Mouse (Mus musculus): Measurements from ENCODE around the gene Kcnn1. TPM values are rescaled to one million over a fixed set of nuclear protein-coding genes. Genes with fewer than 3 reads are reported as not detected.

Gene Kcnn1
- polyA plus RNA-seq, 1 experiment from 2014 or later, result 14.3 TPM

DNA sequence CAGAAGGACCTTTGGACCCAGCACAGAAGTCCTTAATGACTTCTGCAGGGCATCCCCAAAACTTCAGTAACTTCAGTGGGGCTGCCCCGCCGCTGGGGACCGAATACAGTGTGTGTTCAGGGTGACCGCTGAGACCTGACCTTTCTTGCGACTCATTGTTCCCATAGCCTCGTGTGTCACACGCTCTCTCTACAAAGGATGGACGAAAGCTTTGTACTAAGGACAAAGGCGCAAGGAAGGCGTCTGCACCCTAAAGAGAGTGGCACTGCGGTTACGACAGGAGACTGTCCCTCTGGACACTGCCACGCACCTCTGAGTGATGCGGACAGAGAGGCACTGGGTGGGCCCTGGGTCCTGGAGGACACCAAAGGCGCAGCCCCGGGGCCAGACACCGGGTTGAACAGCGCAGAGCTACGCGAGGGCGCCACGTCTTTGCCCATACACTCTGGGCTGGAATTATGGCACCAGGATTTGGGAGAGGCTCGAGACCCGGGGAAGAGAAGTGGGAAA, 1.7 kb upstream of the Kcnn1 start:
- H3K9ac ChIP-seq (replicated peaks), result peak overlapping the region; percentile 58
- H3K4me3 ChIP-seq, result peak overlapping the region; percentile 57
- H3K4me1 ChIP-seq, result peaks cover 63% of the 10 kb centered on the region
- H3K36me3 ChIP-seq, result peaks cover 4% of the 10 kb centered on the region; the same call in 1 of the 2 replicates
- peak; percentile 33 for ATAC-seq (replicated peaks)
- no peaks in the 10 kb centered on the region for H3K9me3 ChIP-seq
- 1% methylated on average over 24 of the region's 24 CpGs for WGBS
- H3K27ac ChIP-seq (replicated peaks), result peak overlapping the region; percentile 97
- H3K27me3 ChIP-seq, result no peaks in the 10 kb centered on the region; the same call in 1 of the 2 replicates
- peak overlapping the region; percentile 92 for H3K4me2 ChIP-seq (replicated peaks)

DNA sequence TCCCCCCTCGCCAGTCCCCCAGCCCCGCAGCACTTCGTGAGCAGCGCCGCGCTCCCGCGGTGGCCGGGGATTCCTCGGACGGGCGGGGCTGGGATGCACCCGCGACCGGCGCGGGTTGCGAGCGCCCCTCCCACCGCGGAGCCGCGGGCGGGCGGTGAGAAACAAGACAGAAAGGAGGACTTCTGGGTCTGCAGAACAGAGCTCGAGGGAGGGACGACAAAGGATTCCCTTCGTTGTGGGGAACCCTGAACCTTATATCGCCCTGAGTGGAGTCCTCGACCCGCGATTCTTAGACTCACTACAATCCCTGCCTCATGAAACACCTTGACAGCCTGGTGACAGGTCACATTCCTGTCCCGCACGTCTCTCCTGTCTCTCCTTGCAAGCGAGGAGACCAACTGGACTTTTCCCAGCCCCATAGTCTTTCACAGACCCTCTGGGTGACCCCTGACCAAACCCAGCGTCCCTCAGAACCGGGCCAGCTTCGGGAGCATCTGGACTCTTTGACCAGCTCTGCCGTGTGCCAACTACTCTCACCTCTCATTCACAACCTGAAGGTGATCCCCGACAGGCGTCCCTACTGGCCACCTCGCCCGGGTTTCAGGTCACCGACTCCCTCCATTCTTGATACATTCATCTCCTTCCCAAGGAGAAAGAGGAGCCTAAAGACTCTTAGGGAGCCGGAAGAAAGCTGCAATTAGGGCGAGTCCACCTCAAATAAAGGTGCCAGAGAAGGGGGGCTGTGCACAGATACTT, 1.1 kb upstream of the Kcnn1 start:
- Histone ChIP-seq H3K36me3 (peaks cover 4% of the 10 kb centered on the region; the same call in 1 of the 2 replicates), H3K4me3 (peak overlapping the region; percentile 57), H3K4me1 (peaks cover 57% of the 10 kb centered on the region), H3K4me2 (replicated peaks) (peak overlapping the region; percentile 92), H3K9ac (replicated peaks) (peak overlapping the region; percentile 58), H3K27me3 (no peaks in the 10 kb centered on the region; the same call in 1 of the 2 replicates), H3K27ac (replicated peaks) (peak overlapping the region; percentile 97), H3K9me3 (no peaks in the 10 kb centered on the region)
- WGBS, result under 1% methylated on average over 46 of the region's 46 CpGs
- ATAC-seq (replicated peaks), result no peak

DNA sequence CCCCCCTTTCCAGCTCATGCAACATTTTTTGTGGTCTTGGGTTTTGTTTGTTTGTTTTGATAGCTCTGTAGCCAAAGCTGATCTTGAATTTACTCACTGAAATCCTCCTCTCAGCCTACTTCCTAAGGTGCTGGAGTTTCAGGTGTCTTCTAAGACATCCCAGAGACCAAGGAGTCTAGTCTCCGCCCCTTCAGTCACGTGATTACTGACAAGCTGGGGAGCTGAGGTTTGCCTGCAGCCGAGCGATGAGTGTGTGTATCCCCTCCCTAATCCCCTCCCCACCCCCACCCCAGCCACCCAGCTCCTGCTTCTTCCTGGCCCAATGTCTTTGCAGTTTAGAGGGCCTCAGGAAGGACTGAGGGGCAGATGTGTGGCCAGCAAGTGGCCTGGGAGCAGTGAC, 5.5 kb downstream of the Kcnn1 start:
- Histone ChIP-seq H3K9ac (replicated peaks) (no peak overlapping the region), H3K4me2 (replicated peaks) (peak overlapping the region; percentile 78; the same call in 1 of the 2 replicates), H3K4me3 (peak overlapping the region; percentile 48; the same call in 1 of the 2 replicates), H3K4me1 (peaks cover 25% of the 10 kb centered on the region), H3K36me3 (0 out of 2 replicates have a peak, but pooled peaks cover 2% of the 10 kb centered on the region), H3K27me3 (no peaks in the 10 kb centered on the region), H3K27ac (replicated peaks) (no peak overlapping the region), H3K9me3 (no peaks in the 10 kb centered on the region)
- ATAC-seq (replicated peaks), result no peak
- 10% methylated on average over 4 of the region's 4 CpGs for WGBS

DNA sequence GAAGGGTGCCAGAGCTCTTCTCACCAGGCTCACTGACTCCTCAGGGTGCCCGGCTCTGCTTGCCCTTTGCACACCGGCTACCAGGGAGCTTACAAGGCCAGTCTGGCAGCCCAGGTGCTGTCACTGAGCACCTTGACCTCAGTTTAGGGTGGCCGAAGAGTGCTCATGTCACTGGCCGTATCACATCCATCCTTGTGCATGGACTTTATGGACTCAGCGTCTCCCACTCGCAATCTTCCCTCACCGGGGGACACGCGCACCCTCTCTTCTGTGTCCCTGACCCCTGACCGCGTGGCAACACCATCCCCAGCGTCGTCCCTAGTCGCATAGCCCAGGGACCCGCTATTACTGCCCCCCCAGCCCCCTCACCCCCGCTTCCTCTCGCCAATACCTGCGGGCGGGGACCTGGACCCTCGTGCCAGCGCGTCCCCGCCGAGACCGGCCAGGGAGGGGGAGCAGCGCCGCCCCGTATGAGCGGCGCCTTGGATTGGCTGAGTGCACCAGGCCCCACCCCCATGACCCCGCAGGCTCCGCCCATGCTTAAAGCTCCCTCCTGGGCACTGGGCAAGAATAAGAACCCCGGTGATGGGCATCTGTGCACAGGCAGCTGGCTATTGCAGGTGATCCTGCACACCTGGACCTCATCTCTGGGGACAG, 6.4 kb downstream of the Kcnn1 start:
- Histone ChIP-seq H3K9ac (replicated peaks) (peak overlapping the region; percentile 49), H3K4me2 (replicated peaks) (peak overlapping the region; percentile 78), H3K9me3 (no peaks in the 10 kb centered on the region), H3K27me3 (no peaks in the 10 kb centered on the region), H3K27ac (replicated peaks) (no peak overlapping the region), H3K36me3 (0 out of 2 replicates have a peak, but pooled peaks cover 2% of the 10 kb centered on the region), H3K4me1 (peaks cover 17% of the 10 kb centered on the region), H3K4me3 (peak overlapping the region; percentile 48)
- peak; percentile 76 for ATAC-seq (replicated peaks)
- WGBS, result 6% methylated on average over 33 of the region's 33 CpGs

DNA sequence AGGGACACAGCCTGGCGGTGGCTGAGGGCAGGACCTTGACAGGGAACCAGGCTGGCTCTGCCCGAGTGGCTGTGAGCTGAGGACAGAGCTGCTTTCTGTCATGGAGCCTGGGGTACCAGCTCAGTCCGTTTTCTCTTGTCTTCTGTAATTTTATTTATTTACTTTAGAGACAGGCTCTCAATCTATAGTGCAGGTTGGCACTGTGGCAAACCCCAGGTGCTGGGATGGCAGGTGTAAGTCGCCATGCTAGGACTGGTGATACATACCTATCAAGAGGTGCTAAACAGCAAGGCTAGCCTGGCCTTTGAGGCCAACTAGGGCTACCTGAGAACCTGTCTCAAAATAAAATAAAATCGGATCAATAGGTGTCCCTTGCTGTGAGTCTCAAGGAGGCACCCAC, 7.0 kb downstream of the Kcnn1 start:
- no peak for ATAC-seq (replicated peaks)
- Histone ChIP-seq H3K36me3 (0 out of 2 replicates have a peak, but pooled peaks cover 2% of the 10 kb centered on the region), H3K4me1 (peaks cover 17% of the 10 kb centered on the region), H3K27ac (replicated peaks) (no peak overlapping the region), H3K4me3 (no peak overlapping the region), H3K27me3 (no peaks in the 10 kb centered on the region), H3K4me2 (replicated peaks) (no peak overlapping the region), H3K9me3 (no peaks in the 10 kb centered on the region), H3K9ac (replicated peaks) (no peak overlapping the region)
- 69% methylated on average over 5 of the region's 5 CpGs for WGBS

DNA sequence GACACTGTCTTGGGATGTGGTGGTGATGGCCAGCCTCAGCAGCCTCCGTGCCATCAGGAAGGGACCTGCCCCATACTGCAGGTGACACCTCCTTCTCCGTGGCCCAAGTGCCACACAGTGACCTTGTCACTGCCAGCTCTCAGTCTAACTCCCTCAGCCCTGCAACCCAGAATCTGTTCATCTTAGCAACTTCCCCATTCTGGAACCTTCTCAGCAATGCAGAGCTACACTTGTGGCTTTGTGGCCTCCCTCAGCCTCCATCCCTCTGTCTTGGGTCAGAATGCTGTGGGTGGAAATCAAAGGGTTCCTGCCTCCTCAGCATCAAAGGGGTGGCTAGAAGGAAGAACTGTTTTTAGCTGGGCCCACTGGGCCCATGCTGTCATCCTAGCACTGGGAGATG, 9.2 kb downstream of the Kcnn1 start:
- no peak for ATAC-seq (replicated peaks)
- Histone ChIP-seq H3K4me2 (replicated peaks) (no peak overlapping the region), H3K36me3 (0 out of 2 replicates have a peak, but pooled peaks cover 2% of the 10 kb centered on the region), H3K9ac (replicated peaks) (no peak overlapping the region), H3K27me3 (no peaks in the 10 kb centered on the region), H3K27ac (replicated peaks) (no peak overlapping the region), H3K4me1 (peaks cover 17% of the 10 kb centered on the region), H3K4me3 (no peak overlapping the region), H3K9me3 (no peaks in the 10 kb centered on the region)
- WGBS, result 86% methylated on average over 2 of the region's 2 CpGs

DNA sequence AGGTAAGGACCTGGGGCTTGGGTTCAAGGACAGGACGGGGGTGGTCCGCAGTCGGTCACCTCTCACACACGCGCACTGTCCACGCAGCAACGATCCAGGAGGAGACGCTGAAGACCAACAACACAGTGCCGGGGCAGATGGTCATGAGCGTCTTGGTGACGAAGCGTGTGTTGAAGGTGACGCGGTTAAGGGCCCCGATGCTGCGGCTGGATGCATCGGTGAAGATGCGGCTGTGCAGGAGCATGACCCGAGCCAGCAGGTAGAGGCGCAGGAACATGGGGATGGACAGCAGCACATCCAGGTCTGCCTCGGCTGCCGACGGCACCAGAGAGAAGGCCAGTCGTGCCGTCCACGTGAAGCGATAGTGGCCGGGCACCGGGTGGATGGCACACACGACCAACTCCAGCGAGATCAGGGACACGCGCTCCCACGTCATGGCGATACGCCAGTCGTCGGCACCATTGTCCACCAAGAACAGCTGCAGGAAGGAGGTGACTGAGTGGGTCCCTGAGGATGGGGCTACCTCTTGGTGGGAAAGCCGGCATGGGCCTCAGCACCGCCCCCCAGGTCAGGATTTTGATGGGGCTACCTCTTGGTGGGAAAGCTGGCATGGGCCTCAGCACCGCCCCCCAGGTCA, 10.3 kb downstream of the Kcnn1 start:
- no peak for ATAC-seq (replicated peaks)
- 92% methylated on average over 41 of the region's 41 CpGs for WGBS

DNA sequence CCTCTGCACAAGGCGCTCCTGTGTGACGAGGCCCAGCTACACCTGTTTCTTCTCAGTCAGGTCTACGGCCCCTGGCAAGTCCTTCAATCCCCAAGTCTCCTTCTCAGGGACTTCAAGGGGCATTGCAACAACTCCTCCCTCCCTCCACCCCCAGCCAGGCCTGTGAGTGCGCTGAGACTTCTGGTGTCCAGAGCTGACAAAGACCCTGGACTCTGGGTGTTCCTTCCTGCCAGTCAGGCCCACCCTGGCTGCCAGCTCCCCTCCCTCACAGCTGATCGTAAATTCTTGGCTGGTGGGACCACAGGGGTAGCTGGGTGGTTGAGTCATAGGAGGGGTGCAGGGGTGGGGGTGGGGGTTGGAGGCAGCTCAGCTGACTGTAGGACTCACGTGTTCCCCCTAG, 11.2 kb downstream of the Kcnn1 start:
- 0 out of 2 replicates have a peak, but pooled peaks cover 2% of the 10 kb centered on the region for H3K36me3 ChIP-seq
- H3K27ac ChIP-seq (replicated peaks), result no peak overlapping the region
- no peak overlapping the region for H3K9ac ChIP-seq (replicated peaks)
- ATAC-seq (replicated peaks), result no peak
- 63% methylated on average over 6 of the region's 6 CpGs for WGBS
- peaks cover 7% of the 10 kb centered on the region for H3K4me1 ChIP-seq
- H3K27me3 ChIP-seq, result no peaks in the 10 kb centered on the region
- no peaks in the 10 kb centered on the region for H3K9me3 ChIP-seq
- no peak overlapping the region for H3K4me2 ChIP-seq (replicated peaks)
- H3K4me3 ChIP-seq, result no peak overlapping the region

More for the DNA sequence above, 10.3 kb downstream of the Kcnn1 start:
- no peak overlapping the region for H3K27ac ChIP-seq (replicated peaks)
- no peaks in the 10 kb centered on the region for H3K27me3 ChIP-seq
- peaks cover 16% of the 10 kb centered on the region for H3K4me1 ChIP-seq
- H3K4me2 ChIP-seq (replicated peaks), result no peak overlapping the region
- H3K9me3 ChIP-seq, result no peaks in the 10 kb centered on the region
- H3K4me3 ChIP-seq, result no peak overlapping the region
- 0 out of 2 replicates have a peak, but pooled peaks cover 2% of the 10 kb centered on the region for H3K36me3 ChIP-seq
- H3K9ac ChIP-seq (replicated peaks), result no peak overlapping the region

DNA sequence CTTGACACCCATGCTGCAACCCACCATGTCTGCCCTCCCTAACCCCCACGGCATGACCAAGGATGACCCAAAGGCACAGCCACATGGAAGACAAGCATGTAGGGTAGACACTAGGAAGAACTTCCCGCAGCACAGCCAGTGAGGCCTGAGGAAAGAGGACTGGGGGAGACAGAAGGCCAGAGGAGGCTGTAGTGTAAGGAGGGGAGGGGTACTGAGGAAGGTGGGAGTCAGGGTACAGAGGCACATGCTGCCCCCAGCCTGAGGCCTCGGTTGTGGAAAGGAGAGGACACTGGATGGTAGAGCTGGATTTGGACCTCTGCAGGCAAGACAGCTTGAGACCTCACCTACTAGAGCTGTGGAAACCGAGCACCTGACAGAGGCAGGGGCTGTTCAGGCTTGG, 12.1 kb downstream of the Kcnn1 start:
- Histone ChIP-seq H3K36me3 (0 out of 2 replicates have a peak, but pooled peaks cover 2% of the 10 kb centered on the region), H3K4me2 (replicated peaks) (no peak overlapping the region), H3K4me1 (no peaks in the 10 kb centered on the region), H3K9me3 (no peaks in the 10 kb centered on the region), H3K4me3 (no peak overlapping the region), H3K27ac (replicated peaks) (no peak overlapping the region), H3K9ac (replicated peaks) (no peak overlapping the region), H3K27me3 (no peaks in the 10 kb centered on the region)
- ATAC-seq (replicated peaks), result no peak
- WGBS, result 86% methylated on average over 4 of the region's 4 CpGs

DNA sequence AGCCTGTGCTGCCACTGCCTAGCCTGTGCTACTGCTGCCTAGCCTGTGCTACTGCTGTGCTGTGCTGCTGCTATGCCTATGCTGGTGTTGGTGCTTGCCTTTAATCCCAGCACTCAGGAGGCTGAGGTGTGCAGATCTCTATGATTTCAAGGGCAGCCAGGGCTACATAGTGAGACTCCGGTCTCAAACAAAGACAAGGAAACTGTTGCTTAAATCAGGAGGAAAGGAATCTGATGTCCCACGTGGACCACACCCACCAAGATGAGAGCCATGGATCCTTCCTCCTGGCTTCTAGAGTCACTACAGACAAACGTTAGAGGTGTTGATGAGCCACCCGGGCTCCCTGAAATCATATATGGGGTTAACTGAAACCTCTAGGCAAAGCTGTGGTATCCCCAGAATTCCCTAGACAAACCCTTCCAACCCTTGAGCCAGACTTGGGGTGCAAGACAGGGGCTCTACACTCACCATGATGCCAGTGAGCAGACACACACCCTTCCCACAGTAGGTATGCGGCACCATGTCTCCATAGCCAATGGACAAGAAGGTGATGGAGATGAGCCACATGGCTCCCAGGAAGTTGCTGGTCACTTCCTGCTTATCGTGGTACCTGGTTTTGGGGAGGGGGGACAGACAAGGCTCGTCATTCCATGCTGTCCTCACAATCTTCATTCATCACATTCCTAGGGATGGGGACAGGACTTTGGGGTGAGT, 12.8 kb downstream of the Kcnn1 start:
- 0 out of 2 replicates have a peak, but pooled peaks cover 2% of the 10 kb centered on the region for H3K36me3 ChIP-seq
- H3K4me2 ChIP-seq (replicated peaks), result no peak overlapping the region
- no peak for ATAC-seq (replicated peaks)
- H3K27me3 ChIP-seq, result no peaks in the 10 kb centered on the region
- no peak overlapping the region for H3K4me3 ChIP-seq
- H3K9me3 ChIP-seq, result no peaks in the 10 kb centered on the region
- no peak overlapping the region for H3K9ac ChIP-seq (replicated peaks)
- 85% methylated on average over 7 of the region's 7 CpGs for WGBS
- no peak overlapping the region for H3K27ac ChIP-seq (replicated peaks)
- H3K4me1 ChIP-seq, result no peaks in the 10 kb centered on the region

DNA sequence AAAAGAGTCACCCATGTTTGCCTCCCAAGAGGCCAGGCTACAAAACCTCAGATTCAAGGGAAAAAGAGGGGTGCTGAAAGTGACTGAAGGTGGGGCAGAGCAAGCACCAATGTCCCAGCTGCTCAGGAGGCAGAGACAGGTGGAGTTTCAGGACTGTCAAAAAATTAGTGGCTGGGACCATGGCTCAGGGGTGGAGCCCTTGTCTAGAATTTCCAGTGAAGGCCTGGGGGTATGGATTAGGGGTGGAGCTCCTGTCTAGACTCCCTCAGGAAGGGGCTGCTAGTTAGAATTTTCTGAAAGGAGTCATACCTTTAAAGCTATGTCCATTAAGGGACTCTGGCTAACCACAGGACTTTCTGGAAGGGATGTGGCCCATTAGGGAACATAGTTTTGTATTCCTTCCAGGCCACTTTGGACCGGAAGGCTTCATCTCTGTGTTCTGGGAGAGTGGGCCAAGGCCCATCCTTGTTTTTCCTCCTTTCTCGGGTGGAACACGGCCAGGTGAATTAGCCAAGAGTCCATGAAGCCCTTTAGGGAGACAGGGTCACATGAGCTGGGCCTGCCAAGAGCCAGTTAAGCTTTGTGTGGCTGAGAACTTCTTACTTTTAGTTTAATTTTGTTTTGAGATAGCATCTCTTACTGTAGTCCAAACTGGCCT, 13.6 kb downstream of the Kcnn1 start:
- Histone ChIP-seq H3K4me3 (no peak overlapping the region), H3K36me3 (0 out of 2 replicates have a peak, but pooled peaks cover under 1% of the 10 kb centered on the region), H3K9ac (replicated peaks) (no peak overlapping the region), H3K27me3 (no peaks in the 10 kb centered on the region), H3K4me2 (replicated peaks) (no peak overlapping the region), H3K9me3 (no peaks in the 10 kb centered on the region), H3K4me1 (no peaks in the 10 kb centered on the region; the same call in 1 of the 2 replicates), H3K27ac (replicated peaks) (no peak overlapping the region)
- WGBS, result 81% methylated on average over 3 of the region's 3 CpGs
- no peak for ATAC-seq (replicated peaks)

Measured in forebrain, embryonic 15.5 days (tissue).